Mouse (Mus musculus) neural tube, embryonic 10.5 days (tissue): Measurements from ENCODE around the gene Ppp1r37.
"Not testable (repeated sequence)": the region's sequence is repeated elsewhere in the genome, so short reads cannot be mapped to it uniquely, and the experiment has no call there.

Source experiments
- DNase-seq: peaks from one replicate; pipeline ENCODE4 v3.0.0-alpha.2; 2017; ENCODE audit warnings: low spot score; ENCODE audit errors: extremely low spot score

Gene Ppp1r37

DNA sequence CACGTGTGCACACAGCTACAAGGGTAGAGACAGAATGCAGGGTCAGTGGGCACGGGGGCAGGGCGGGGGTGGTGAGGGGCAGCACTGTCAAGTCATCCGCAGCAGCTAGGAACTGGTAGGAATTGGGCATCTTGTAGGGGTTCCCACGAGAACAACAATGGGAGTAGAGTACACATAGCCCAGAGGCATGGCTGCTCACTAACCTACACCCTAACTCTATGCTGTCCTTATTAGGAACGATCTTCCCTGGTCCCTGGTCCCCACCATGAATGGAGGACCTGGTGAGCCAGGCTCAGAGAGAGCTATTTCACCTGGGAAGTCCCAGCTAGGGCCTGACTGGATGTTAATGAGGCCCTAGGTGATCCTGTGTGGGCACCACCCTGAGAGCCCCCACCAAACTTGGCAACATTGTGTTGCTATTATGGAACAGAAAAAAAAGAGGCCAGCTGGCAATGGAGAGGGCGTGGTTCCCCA, 21.2 kb downstream of the Ppp1r37 start:
- no peak for DNase-seq

DNA sequence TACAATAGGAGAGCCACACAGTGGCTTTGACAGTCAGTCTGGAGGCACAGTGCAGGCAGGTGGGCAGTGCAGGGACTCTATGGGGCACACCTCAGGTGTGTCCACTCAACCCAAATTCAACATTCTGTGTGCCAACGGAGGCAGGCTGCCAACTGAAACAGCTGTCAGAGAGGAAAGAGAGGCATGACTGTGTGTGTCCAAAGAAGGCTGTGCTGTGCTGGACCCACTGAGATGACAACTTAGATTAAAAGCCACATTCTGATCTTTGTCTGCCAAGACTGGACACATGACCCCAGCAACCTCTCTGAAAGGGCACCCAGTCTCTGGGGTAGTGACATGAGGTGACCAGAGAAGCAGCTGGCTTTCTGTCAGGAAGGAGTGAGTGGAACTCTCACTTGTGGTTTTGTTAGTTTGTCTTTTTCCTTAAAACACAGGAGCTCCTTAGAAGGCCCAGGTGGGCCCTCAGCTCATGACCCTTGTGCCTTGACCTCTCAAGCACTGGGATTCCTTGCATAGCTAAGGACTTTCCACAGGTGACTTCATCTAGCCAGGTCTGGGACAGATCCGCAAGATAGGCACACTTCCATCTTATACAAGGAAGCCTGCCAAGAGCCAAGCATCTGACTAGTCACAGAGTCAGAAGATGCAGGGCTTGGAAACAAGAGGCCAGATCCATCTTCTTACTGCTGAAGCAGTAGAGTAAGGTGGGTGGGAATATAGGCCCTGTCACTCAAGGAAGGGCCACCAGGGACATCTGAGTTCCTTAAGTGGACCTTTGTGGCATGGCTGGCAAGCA, 21.9 kb downstream of the Ppp1r37 start:
- DNase-seq = no peak

- DNase-seq = no peak
Observed at GRCm38 (mm10) chr7:19534676-19535075, 28.2 kb downstream of the Ppp1r37 start.

- no peak for DNase-seq
Observed at GRCm38 (mm10) chr7:19532240-19532639, 30.6 kb downstream of the Ppp1r37 start.

GRCm38 (mm10) chr7:19531077-19531476, 31.8 kb downstream of the Ppp1r37 start:
- DNase-seq = no peak

DNA sequence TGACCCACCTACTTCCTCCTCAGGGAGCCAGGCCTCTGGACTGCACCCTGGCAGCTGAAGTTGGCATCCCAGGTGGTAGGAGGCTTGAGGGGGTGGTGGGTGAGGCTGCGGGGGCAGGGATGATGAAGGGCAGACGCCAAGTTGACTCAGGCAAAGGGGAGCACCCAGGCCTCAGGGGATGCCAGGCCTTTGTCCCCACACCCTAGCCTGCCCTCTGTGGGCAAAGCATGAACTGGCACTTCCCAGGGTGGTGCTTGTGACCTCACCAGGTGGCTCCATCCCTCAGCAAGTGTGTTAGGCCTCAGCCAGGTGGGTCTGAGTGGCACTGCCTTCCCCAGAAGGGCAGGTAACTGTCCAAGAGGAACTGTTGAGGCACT, 37.8 kb downstream of the Ppp1r37 start:
- no peak for DNase-seq

- no peak for DNase-seq
Observed at GRCm38 (mm10) chr7:19524420-19525104, 38.3 kb downstream of the Ppp1r37 start.

GRCm38 (mm10) chr7:19523757-19524419, 39.0 kb downstream of the Ppp1r37 start:
- peak; percentile 76 for DNase-seq

GRCm38 (mm10) chr7:19523017-19523756, 39.7 kb downstream of the Ppp1r37 start:
- DNase-seq = no peak

- peak; percentile 46 for DNase-seq
Observed at GRCm38 (mm10) chr7:19520032-19520431, 42.8 kb downstream of the Ppp1r37 start.

DNA sequence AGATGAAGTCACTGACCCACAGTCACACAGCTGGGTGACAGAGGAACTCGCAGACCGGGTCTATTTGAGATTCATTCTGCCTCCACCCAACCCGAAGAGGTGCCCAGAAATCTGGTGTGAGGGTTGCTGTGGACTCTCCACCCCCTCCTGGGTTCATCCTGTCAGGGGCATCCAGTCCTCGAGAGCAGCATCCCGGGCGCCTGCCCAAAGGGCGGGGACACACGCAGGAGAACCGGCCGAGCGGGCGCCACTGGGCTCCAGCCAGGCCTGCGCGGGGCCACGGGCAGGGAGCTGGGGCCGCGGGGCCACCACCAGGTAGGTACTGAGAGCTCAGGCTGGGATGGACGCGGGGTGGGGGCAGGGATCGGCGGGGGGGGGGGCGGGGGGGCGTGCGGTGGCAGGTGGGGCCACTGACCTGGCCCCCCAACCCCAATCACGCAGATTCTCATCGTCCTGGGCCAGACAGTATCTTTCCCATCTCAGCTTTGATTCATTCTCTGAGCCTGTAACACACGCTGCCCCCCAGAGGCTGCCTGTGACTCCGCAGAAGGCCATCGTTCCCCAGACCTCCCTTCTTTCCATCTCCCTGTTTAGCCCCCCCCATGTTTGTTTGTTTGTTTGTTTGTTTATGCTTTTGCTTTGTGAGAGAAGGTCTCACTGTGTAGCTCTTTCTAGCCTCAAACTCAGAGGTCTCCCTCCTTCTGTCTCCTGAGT, 45.1 kb downstream of the Ppp1r37 start, which contains the start of gene Nkpd1:
Gene Nkpd1 (plus strand): TSS at position 187 of the 714 bp plus-strand sequence.
- DNase-seq = no peak

DNA sequence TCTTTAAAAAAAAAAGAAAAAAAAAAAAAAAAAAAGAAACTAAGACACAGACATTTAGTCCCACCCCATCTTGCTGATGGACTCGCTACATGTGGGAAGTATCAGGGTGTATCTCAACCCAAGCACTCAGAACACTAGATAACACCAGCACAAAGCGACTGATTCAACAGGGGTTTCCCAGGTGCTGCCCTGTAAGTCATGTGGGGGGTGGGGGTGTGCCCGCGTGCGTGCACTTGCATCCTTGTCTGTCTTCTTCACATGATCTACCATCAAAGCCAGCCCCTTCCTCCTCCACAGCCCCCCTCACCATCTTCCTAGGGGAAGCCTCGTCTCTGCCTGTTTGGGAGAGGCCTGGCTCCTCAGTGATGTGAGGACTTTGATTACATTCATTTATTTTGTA, 50.5 kb downstream of the Ppp1r37 start:
- DNase-seq = no peak

GRCm38 (mm10) chr7:19511934-19512333, 50.9 kb downstream of the Ppp1r37 start:
- DNase-seq = not testable (repeated sequence)

- no peak for DNase-seq
Observed at GRCm38 (mm10) chr7:19509786-19510185, 53.1 kb downstream of the Ppp1r37 start.

- DNase-seq = no peak
Observed at GRCm38 (mm10) chr7:19508924-19509568, 53.8 kb downstream of the Ppp1r37 start.

- DNase-seq = peak; percentile 92
Observed at GRCm38 (mm10) chr7:19508150-19508923, 54.5 kb downstream of the Ppp1r37 start, which contains the start of the genes Bloc1s3 and Trappc6a. TSS of gene Bloc1s3 (minus strand) at chr7:19508367. TSS of gene Trappc6a (plus strand) at chr7:19508395.

DNA sequence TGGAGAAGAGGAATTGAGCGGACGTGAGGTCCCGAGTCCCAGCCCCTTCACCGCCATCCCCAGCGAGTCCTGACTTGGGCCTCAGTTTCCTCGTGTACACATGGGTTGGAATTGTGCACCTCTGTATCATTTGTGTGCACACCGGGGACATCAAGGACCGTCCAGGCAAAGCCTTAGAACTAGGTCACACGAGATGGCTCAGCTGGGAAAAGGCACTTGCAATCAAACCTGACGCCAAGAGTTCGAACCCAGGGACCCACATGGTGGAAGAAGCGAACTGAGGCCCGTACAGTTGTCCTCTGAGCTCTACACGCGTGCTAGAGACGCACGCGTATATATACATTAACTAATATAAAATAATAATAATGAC, 55.3 kb downstream of the Ppp1r37 start:
- no peak for DNase-seq

DNA sequence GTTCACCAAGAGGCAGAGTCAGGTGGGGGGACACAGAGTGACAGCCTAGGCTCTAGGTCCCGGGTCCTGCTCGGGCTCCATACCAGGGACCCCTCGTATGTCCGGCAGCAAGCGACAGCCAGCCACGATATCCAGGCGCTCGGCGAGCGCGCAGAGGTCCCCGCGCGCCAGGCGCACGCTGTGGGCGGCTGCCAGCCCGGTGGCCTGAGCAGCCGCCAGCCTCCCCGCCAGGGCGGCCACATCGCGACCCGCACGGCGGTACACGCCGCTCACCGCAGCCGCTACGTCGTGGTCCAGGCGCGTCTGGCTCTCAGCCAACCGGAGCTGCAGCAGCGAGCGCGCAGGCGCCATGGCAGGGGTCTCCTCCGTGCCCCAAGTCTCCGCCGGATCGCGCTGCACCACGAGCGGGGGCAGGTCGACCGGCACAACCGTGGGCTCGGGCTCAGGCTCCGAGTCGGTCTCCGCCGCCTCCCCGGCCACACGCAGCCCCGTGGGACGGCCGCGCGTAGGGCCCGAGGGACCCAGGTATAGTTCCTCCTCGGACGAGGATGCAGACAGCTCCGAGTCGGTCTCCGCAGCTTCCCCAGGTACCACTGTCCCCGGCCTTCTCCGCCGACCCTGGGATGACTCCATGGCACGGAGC, 55.8 kb downstream of the Ppp1r37 start:
- DNase-seq = peak; percentile 81

DNA sequence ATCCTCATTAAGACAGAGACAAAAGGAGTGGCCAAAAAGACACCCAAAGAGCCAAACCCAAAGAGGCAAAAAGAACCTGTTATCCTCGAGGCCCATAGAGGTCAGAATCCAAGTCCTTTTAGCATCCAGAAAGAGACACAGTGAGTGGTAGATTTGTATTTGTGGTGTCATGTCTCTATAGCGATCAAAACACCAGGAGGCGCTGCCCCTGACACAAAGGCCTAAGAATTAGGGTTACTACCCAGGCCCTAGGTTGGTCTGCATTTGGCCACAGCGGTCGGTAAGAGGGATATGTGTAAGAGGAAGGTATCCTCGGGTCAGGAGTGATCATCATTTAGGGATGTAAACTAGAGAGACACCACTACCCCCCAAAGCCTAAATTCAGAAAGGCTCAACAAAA, 56.5 kb downstream of the Ppp1r37 start:
- DNase-seq = no peak
